Mouse (Mus musculus): ENCODE data around the gene Fnbp1l. TPM values are rescaled to one million over a fixed set of nuclear protein-coding genes. Genes with fewer than 3 reads are reported as not detected.

Gene Fnbp1l
- total and polyA plus RNA-seq, 3 experiments = 7.6 to 17.4 (median 17.2) TPM

GRCm38 (mm10) chr3:122599291-122599690 lies 20.2 kb downstream of the Fnbp1l start:
- no peaks in the 10 kb centered on the region; the same call in 1 of the 2 replicates for H3K79me2 ChIP-seq (replicated peaks; ENCODE audit: control insufficient read depth, insufficient read depth, low read length)
- intact Hi-C loops (cut with DNase I) = no loop called here
- no peak for DNase-seq
- no peak overlapping the region for H3K27ac ChIP-seq
- whole genome bisulfite sequencing = 69% methylated on average over 4 of the region's 4 CpGs
- H3K27me3 ChIP-seq (ENCODE audit: control insufficient read depth, insufficient read depth, low read length) = no peaks in the 10 kb centered on the region
- no peak for TF ChIP-seq CTCF (IDR thresholded peaks at IDR 0.05)
- no peak for TF ChIP-seq EP300 (IDR thresholded peaks at IDR 0.05; ENCODE audit: insufficient read depth, low read depth, low read length)
- H3K4me3 ChIP-seq = no peak overlapping the region
- peaks cover 3% of the 10 kb centered on the region for H3K4me1 ChIP-seq (ENCODE audit: control insufficient read depth, insufficient read depth, low read length)
- H3K9ac ChIP-seq (ENCODE audit: low read depth, low read length) = no peak overlapping the region
- H3K36me3 ChIP-seq (ENCODE audit: control insufficient read depth, insufficient read depth, low read length) = peaks cover 2% of the 10 kb centered on the region; the same call in 1 of the 2 replicates

GRCm38 (mm10) chr3:122590804-122591203 lies 28.7 kb downstream of the Fnbp1l start:
- 68% methylated on average over 5 of the region's 5 CpGs for WGBS
- Histone ChIP-seq H3K4me1 (ENCODE audit: control insufficient read depth, insufficient read depth, low read length) (peaks cover 8% of the 10 kb centered on the region), H3K4me3 (no peak overlapping the region), H3K79me2 (replicated peaks; ENCODE audit: control insufficient read depth, insufficient read depth, low read length) (no peaks in the 10 kb centered on the region; the same call in none of the 2 replicates), H3K27ac (peak overlapping the region; percentile 16; the same call in 1 of the 2 replicates), H3K36me3 (ENCODE audit: control insufficient read depth, insufficient read depth, low read length) (peaks cover 10% of the 10 kb centered on the region), H3K9ac (ENCODE audit: low read depth, low read length) (no peak overlapping the region), H3K27me3 (ENCODE audit: control insufficient read depth, insufficient read depth, low read length) (no peaks in the 10 kb centered on the region)
- intact Hi-C loops (cut with DNase I) = no loop called here
- no peak for DNase-seq
- TF ChIP-seq EP300 (IDR thresholded peaks at IDR 0.05; ENCODE audit: insufficient read depth, low read depth, low read length) (no peak), POLR2A (IDR thresholded peaks at IDR 0.05; ENCODE audit: insufficient read depth, low read depth, low read length) (no peak), CTCF (IDR thresholded peaks at IDR 0.05) (no peak)

GRCm38 (mm10) chr3:122590346-122590745 lies 29.2 kb downstream of the Fnbp1l start:
- Histone ChIP-seq H3K4me1 (ENCODE audit: control insufficient read depth, insufficient read depth, low read length) (peaks cover 8% of the 10 kb centered on the region), H3K27me3 (ENCODE audit: control insufficient read depth, insufficient read depth, low read length) (no peaks in the 10 kb centered on the region), H3K79me2 (replicated peaks; ENCODE audit: control insufficient read depth, insufficient read depth, low read length) (no peaks in the 10 kb centered on the region; the same call in none of the 2 replicates), H3K4me3 (no peak overlapping the region), H3K36me3 (ENCODE audit: control insufficient read depth, insufficient read depth, low read length) (peaks cover 10% of the 10 kb centered on the region), H3K9ac (ENCODE audit: low read depth, low read length) (no peak overlapping the region), H3K27ac (peak overlapping the region; percentile 16; the same call in 1 of the 2 replicates)
- TF ChIP-seq POLR2A (IDR thresholded peaks at IDR 0.05; ENCODE audit: insufficient read depth, low read depth, low read length) (no peak), EP300 (IDR thresholded peaks at IDR 0.05; ENCODE audit: insufficient read depth, low read depth, low read length) (no peak), CTCF (IDR thresholded peaks at IDR 0.05) (no peak)
- DNase-seq = no peak
- 28% methylated on average over 4 of the region's 4 CpGs for WGBS
- intact Hi-C loops (cut with DNase I) = no loop called here

- H3K27me3 ChIP-seq (ENCODE audit: control insufficient read depth, insufficient read depth, low read length) = no peaks in the 10 kb centered on the region
- no peaks in the 10 kb centered on the region for H3K79me2 ChIP-seq (replicated peaks; ENCODE audit: control insufficient read depth, insufficient read depth, low read length)
- H3K4me1 ChIP-seq (ENCODE audit: control insufficient read depth, insufficient read depth, low read length) = peaks cover 8% of the 10 kb centered on the region
- no peak for DNase-seq
- 52% methylated on average over 3 of the region's 3 CpGs for WGBS
- peaks cover 8% of the 10 kb centered on the region for H3K36me3 ChIP-seq (ENCODE audit: control insufficient read depth, insufficient read depth, low read length)
- H3K4me3 ChIP-seq = no peak overlapping the region
- peak overlapping the region; percentile 38 for H3K27ac ChIP-seq
- TF ChIP-seq EP300 (IDR thresholded peaks at IDR 0.05; ENCODE audit: insufficient read depth, low read depth, low read length) (no peak), CTCF (IDR thresholded peaks at IDR 0.05) (no peak), POLR2A (IDR thresholded peaks at IDR 0.05; ENCODE audit: insufficient read depth, low read depth, low read length) (no peak)
- H3K9ac ChIP-seq (ENCODE audit: low read depth, low read length) = no peak overlapping the region
- intact Hi-C loops (cut with DNase I) = loop anchor here (2.0 to 5.0 kb wide), 2 partner anchors 32 to 50 kb away; partner anchors contain the start of gene Fnbp1l
Observed at GRCm38 (mm10) chr3:122586918-122587641, 32.4 kb downstream of the Fnbp1l start.

- no peaks in the 10 kb centered on the region for H3K36me3 ChIP-seq (ENCODE audit: control insufficient read depth, insufficient read depth, low read length)
- H3K4me3 ChIP-seq = no peak overlapping the region
- intact Hi-C loops (cut with DNase I) = loop anchor here (5.0 kb wide), 1 partner anchor 40 kb away; the partner anchor contains the start of gene Fnbp1l
- H3K79me2 ChIP-seq (replicated peaks; ENCODE audit: control insufficient read depth, insufficient read depth, low read length) = peaks cover 1% of the 10 kb centered on the region; the same call in 1 of the 2 replicates
- H3K4me1 ChIP-seq (ENCODE audit: control insufficient read depth, insufficient read depth, low read length) = no peaks in the 10 kb centered on the region; the same call in none of the 2 replicates
- no peak overlapping the region for H3K27ac ChIP-seq
- TF ChIP-seq CTCF (IDR thresholded peaks at IDR 0.05) (no peak), POLR2A (IDR thresholded peaks at IDR 0.05; ENCODE audit: insufficient read depth, low read depth, low read length) (no peak), EP300 (IDR thresholded peaks at IDR 0.05; ENCODE audit: insufficient read depth, low read depth, low read length) (no peak)
- H3K27me3 ChIP-seq (ENCODE audit: control insufficient read depth, insufficient read depth, low read length) = no peaks in the 10 kb centered on the region
- no peak overlapping the region for H3K9ac ChIP-seq (ENCODE audit: low read depth, low read length)
- DNase-seq = no peak
Observed at GRCm38 (mm10) chr3:122577360-122577759, 42.2 kb downstream of the Fnbp1l start.

- DNase-seq = no peak
- Histone ChIP-seq H3K27ac (no peak overlapping the region), H3K9ac (ENCODE audit: low read depth, low read length) (no peak overlapping the region), H3K27me3 (ENCODE audit: control insufficient read depth, insufficient read depth, low read length) (no peaks in the 10 kb centered on the region), H3K4me3 (no peak overlapping the region), H3K79me2 (replicated peaks; ENCODE audit: control insufficient read depth, insufficient read depth, low read length) (peaks cover 1% of the 10 kb centered on the region; the same call in 1 of the 2 replicates), H3K4me1 (ENCODE audit: control insufficient read depth, insufficient read depth, low read length) (no peaks in the 10 kb centered on the region; the same call in none of the 2 replicates), H3K36me3 (ENCODE audit: control insufficient read depth, insufficient read depth, low read length) (no peaks in the 10 kb centered on the region)
- intact Hi-C loops (cut with DNase I) = loop anchor here (5.0 kb wide), 1 partner anchor 42 kb away; the partner anchor contains the start of gene Fnbp1l
- WGBS = 38% methylated on average over 1 of the region's 1 CpGs
- TF ChIP-seq EP300 (IDR thresholded peaks at IDR 0.05; ENCODE audit: insufficient read depth, low read depth, low read length) (no peak), CTCF (IDR thresholded peaks at IDR 0.05) (no peak), POLR2A (IDR thresholded peaks at IDR 0.05; ENCODE audit: insufficient read depth, low read depth, low read length) (no peak)
Observed at GRCm38 (mm10) chr3:122574921-122575320, 44.6 kb downstream of the Fnbp1l start.
